Mouse (Mus musculus) MEL (cell line): ENCODE results near the gene Zfyve21. TPM values are rescaled to one million over a fixed set of nuclear protein-coding genes. Genes with fewer than 3 reads are reported as not detected.

Source experiments
- DNase-seq: peaks from one replicate; pipeline ENCODE4 v3.0.0; 2011; ENCODE audit warnings: low read depth, low spot score
- H3K27ac ChIP-seq: 2 replicates; pipeline ENCODE4 v1.5.1; 2012; ENCODE audit warnings: low read depth, mild to moderate bottlenecking, control low read depth, low read length, moderate library complexity; ENCODE audit not compliant: control insufficient read depth
- H3K27me3 ChIP-seq, 2 experiments: fragments of 150-350 bp in 1 of 2; sonication (generic) in 1 of 2; 2 replicates each; pipeline ENCODE4 v1.6.1; 2012; ENCODE audit warnings: low read length in 2 of 2, mild to moderate bottlenecking in 2 of 2, improper control_type of control experiment in 1 of 2, moderate library complexity in 1 of 2; ENCODE audit not compliant: insufficient read depth in 2 of 2, control insufficient read depth in 1 of 2
- H3K36me3 ChIP-seq, 2 experiments: 2 replicates each; pipeline ENCODE4 v1.6.1; 2012 to 2014; ENCODE audit warnings: low read length in 2 of 2, improper control_type of control experiment in 1 of 2, inconsistent platforms in 1 of 2, mild to moderate bottlenecking in 1 of 2; ENCODE audit not compliant: insufficient read depth in 2 of 2, control insufficient read depth in 1 of 2
- H3K4me1 ChIP-seq, 2 experiments: fragments of 150-350 bp in 1 of 2; sonication (generic) in 1 of 2; 2 replicates each; pipeline ENCODE4 v1.6.1; 2012; ENCODE audit warnings: low read length in 2 of 2, improper control_type of control experiment in 1 of 2, mild to moderate bottlenecking in 1 of 2; ENCODE audit not compliant: insufficient read depth in 2 of 2, control insufficient read depth in 1 of 2
- H3K4me3 ChIP-seq, 2 experiments: fragments of 150-350 bp in 1 of 2; sonication (generic) in 1 of 2; 2 replicates each; pipeline ENCODE4 v1.5.1; 2012; ENCODE audit warnings: low read depth in 2 of 2, low read length in 2 of 2, mild to moderate bottlenecking in 2 of 2, moderate library complexity in 2 of 2, control low read depth in 1 of 2, improper control_type of control experiment in 1 of 2; ENCODE audit not compliant: control insufficient read depth in 1 of 2, insufficient read depth in 1 of 2
- H3K79me2 ChIP-seq: 2 replicates; pipeline ENCODE4 v1.6.1; 2012; ENCODE audit warnings: mild to moderate bottlenecking, low read length, moderate library complexity; ENCODE audit not compliant: control insufficient read depth, poor library complexity, insufficient read depth
- H3K9ac ChIP-seq: 2 replicates; pipeline ENCODE4 v1.6.1; 2012; ENCODE audit warnings: low read depth, mild to moderate bottlenecking, control low read depth, low read length, moderate library complexity; ENCODE audit not compliant: control insufficient read depth, poor library complexity, severe bottlenecking
- H3K9me3 ChIP-seq: fragments of 150-350 bp; sonication (generic); replicated peaks from 2 replicates; pipeline ENCODE4 v1.6.1; 2012; ENCODE audit warnings: mild to moderate bottlenecking, low read length, improper control_type of control experiment, moderate library complexity; ENCODE audit not compliant: insufficient read depth
- BHLHE40 ChIP-seq: IDR thresholded peaks from 2 replicates; pipeline ENCODE4 v1.6.1; 2012; ENCODE audit warnings: low read depth, mild to moderate bottlenecking, inconsistent platforms, low read length, improper control_type of control experiment, borderline replicate concordance
- CHD1 ChIP-seq: IDR thresholded peaks from 2 replicates; pipeline ENCODE4 v1.6.1; 2012; ENCODE audit warnings: low read depth, mild to moderate bottlenecking, inconsistent platforms, low read length, improper control_type of control experiment
- CHD2 ChIP-seq: IDR thresholded peaks from 2 replicates; pipeline ENCODE4 v1.6.1; 2011; ENCODE audit warnings: low read length, improper control_type of control experiment
- CTCF ChIP-seq, 3 experiments: IDR thresholded peaks in 2 of 3; conservative IDR thresholded peaks in 1 of 3; 2 replicates each; pipeline ENCODE4 v1.5.1; 2011 to 2012; ENCODE audit warnings: low read length in 3 of 3, low read depth in 2 of 3, mild to moderate bottlenecking in 2 of 3, improper control_type of control experiment in 1 of 3, inconsistent platforms in 1 of 3, mixed read lengths in 1 of 3, moderate library complexity in 1 of 3; ENCODE audit not compliant: control insufficient read depth in 1 of 3, insufficient read depth in 1 of 3, poor library complexity in 1 of 3, severe bottlenecking in 1 of 3
- E2F4 ChIP-seq: IDR thresholded peaks from 2 replicates; pipeline ENCODE4 v1.6.1; 2011; ENCODE audit warnings: low read depth, low read length, improper control_type of control experiment, borderline replicate concordance
- GABPA ChIP-seq: IDR thresholded peaks from 2 replicates; pipeline ENCODE4 v1.6.1; 2012; ENCODE audit warnings: low read depth, mild to moderate bottlenecking, inconsistent platforms, low read length, improper control_type of control experiment, moderate library complexity
- GATA1 ChIP-seq: IDR thresholded peaks from 2 replicates; pipeline ENCODE4 v1.6.1; 2011; ENCODE audit warnings: low read depth, low read length, improper control_type of control experiment
- HCFC1 ChIP-seq: IDR thresholded peaks from 2 replicates; pipeline ENCODE4 v1.6.1; 2012; ENCODE audit warnings: low read depth, mild to moderate bottlenecking, inconsistent platforms, low read length, improper control_type of control experiment, moderate library complexity
- KAT2A ChIP-seq: conservative IDR thresholded peaks from 2 replicates; pipeline ENCODE4 v1.6.1; 2012; ENCODE audit warnings: low read depth, low read length, improper control_type of control experiment, inconsistent platforms
- MAFK ChIP-seq: IDR thresholded peaks from 2 replicates; pipeline ENCODE4 v1.6.1; 2011; ENCODE audit warnings: low read depth, mild to moderate bottlenecking, low read length, improper control_type of control experiment, borderline replicate concordance
- MAX ChIP-seq: IDR thresholded peaks from 2 replicates; pipeline ENCODE4 v1.6.1; 2011; ENCODE audit warnings: low read length, improper control_type of control experiment
- NELFE ChIP-seq: IDR thresholded peaks from 2 replicates; pipeline ENCODE4 v1.6.1; 2011; ENCODE audit warnings: low read depth, low read length, improper control_type of control experiment
- POLR2A ChIP-seq, 2 experiments: IDR thresholded peaks; 2 replicates each; pipeline ENCODE4 v1.6.1; 2011 to 2012; ENCODE audit warnings: low read length in 2 of 2, mild to moderate bottlenecking in 2 of 2, control low read depth in 1 of 2, improper control_type of control experiment in 1 of 2, low read depth in 1 of 2, moderate library complexity in 1 of 2; ENCODE audit not compliant: control insufficient read depth in 1 of 2, insufficient read depth in 1 of 2, poor library complexity in 1 of 2
- POLR2AphosphoS5 ChIP-seq: IDR thresholded peaks from 2 replicates; pipeline ENCODE4 v1.6.1; 2012; ENCODE audit warnings: low read depth, borderline replicate concordance, mild to moderate bottlenecking, inconsistent platforms, low read length, moderate library complexity, mixed read lengths
- RAD21 ChIP-seq: IDR thresholded peaks from 2 replicates; pipeline ENCODE4 v1.6.1; 2011; ENCODE audit warnings: mild to moderate bottlenecking, low read depth, low read length, improper control_type of control experiment
- SIN3A ChIP-seq: IDR thresholded peaks from 2 replicates; pipeline ENCODE4 v1.6.1; 2012; ENCODE audit warnings: low read length, improper control_type of control experiment, inconsistent platforms
- SMC3 ChIP-seq: IDR thresholded peaks from 2 replicates; pipeline ENCODE4 v1.6.1; 2011; ENCODE audit warnings: low read depth, low read length, improper control_type of control experiment
- TBP ChIP-seq: IDR thresholded peaks from 2 replicates; pipeline ENCODE4 v1.8.0; 2011; ENCODE audit warnings: low read depth, low read length, improper control_type of control experiment
- TCF12 ChIP-seq: IDR thresholded peaks from 2 replicates; pipeline ENCODE4 v1.6.1; 2014; ENCODE audit warnings: low read depth, mild to moderate bottlenecking, inconsistent platforms, low read length, improper control_type of control experiment, moderate library complexity
- USF1 ChIP-seq: IDR thresholded peaks from 2 replicates; pipeline ENCODE4 v1.6.1; 2014; ENCODE audit warnings: low read depth, mild to moderate bottlenecking, inconsistent platforms, low read length, improper control_type of control experiment, moderate library complexity
- USF2 ChIP-seq, 2 experiments: IDR thresholded peaks; 2 replicates each; pipeline ENCODE4 v1.6.1; 2011 to 2012; ENCODE audit warnings: improper control_type of control experiment in 2 of 2, low read length in 2 of 2, borderline replicate concordance in 1 of 2, inconsistent platforms in 1 of 2, low read depth in 1 of 2, mild to moderate bottlenecking in 1 of 2; ENCODE audit not compliant: insufficient read depth in 1 of 2
- ZC3H11A ChIP-seq: IDR thresholded peaks from 2 replicates; pipeline ENCODE4 v1.6.1; 2012; ENCODE audit warnings: low read depth, mild to moderate bottlenecking, inconsistent platforms, low read length, improper control_type of control experiment
- ZKSCAN1 ChIP-seq: IDR thresholded peaks from 2 replicates; pipeline ENCODE4 v1.6.1; 2012; ENCODE audit warnings: low read depth, mild to moderate bottlenecking, inconsistent platforms, low read length, improper control_type of control experiment, moderate library complexity
- polyA plus RNA-seq, 2 experiments: library from polyadenylated mRNA; stranded (reverse) in 1 of 2; unstranded in 1 of 2; fragments of >175 nt in 1 of 2; fragments of >200 nt in 1 of 2; gene quantifications; 2 replicates each; pipeline versions ENCODE4 v1.2.1 to v1.2.4; 2012; ENCODE audit warnings: low replicate concordance in 2 of 2, low read depth in 1 of 2; ENCODE audit not compliant: insufficient read length in 2 of 2, insufficient read depth in 1 of 2, missing spikeins in 1 of 2
- total RNA-seq: library from RNA; depleted of rRNA; stranded (reverse); fragments of 300-350 nt; gene quantifications from 2 replicates; pipeline ENCODE4 v1.2.3, GENCODE M21; 2012

Gene Zfyve21
- total and polyA plus RNA-seq, 3 experiments: 8.1 to 9.1 TPM; not detected in 1

GRCm38 (mm10) chr12:111790090-111790489, 23.9 kb upstream of the Zfyve21 start:
- Histone ChIP-seq H3K4me1 (0 out of 4 replicates have a peak, but pooled peaks cover 0 to 2% of the 10 kb centered on the region in 2 experiments), H3K27ac (no peak overlapping the region), H3K27me3 (no peaks in the 10 kb centered on the region), H3K9ac (no peak overlapping the region), H3K9me3 (no peaks in the 10 kb centered on the region), H3K4me3 (no peak overlapping the region), H3K79me2 (no peaks in the 10 kb centered on the region), H3K36me3 (peaks cover 0 to 3% of the 10 kb centered on the region in 2 experiments; a peak in 2 of 4 replicates)
- TF ChIP-seq GABPA (no peak), MAFK (no peak), CHD1 (no peak), USF1 (no peak), RAD21 (no peak), ZKSCAN1 (no peak), TBP (no peak), KAT2A (no peak), NELFE (no peak), TCF12 (no peak), POLR2A (IDR thresholded peaks at IDR 0.05; ENCODE audit: control insufficient read depth in 1 of 2, insufficient read depth in 1 of 2, low read depth in 1 of 2, low read length in 2 of 2, poor library complexity in 1 of 2) (no peak), E2F4 (no peak), POLR2AphosphoS5 (no peak), ZC3H11A (no peak)
- no peak for DNase-seq

GRCm38 (mm10) chr12:111790631-111791030, 23.3 kb upstream of the Zfyve21 start:
- Histone ChIP-seq H3K36me3 (peaks cover 0 to 3% of the 10 kb centered on the region in 2 experiments; a peak in 2 of 4 replicates), H3K79me2 (no peaks in the 10 kb centered on the region), H3K27ac (no peak overlapping the region), H3K27me3 (no peaks in the 10 kb centered on the region), H3K4me3 (no peak overlapping the region)
- DNase-seq: no peak
- TF ChIP-seq SMC3 (no peak), TBP (no peak), TCF12 (no peak), HCFC1 (no peak), CTCF (IDR thresholded peaks at IDR 0.05 in 2 of 3, conservative IDR thresholded peaks at IDR 0.05 in 1 of 3; ENCODE audit: control insufficient read depth in 1 of 3, insufficient read depth in 1 of 3, low read depth in 2 of 3, low read length in 3 of 3, poor library complexity in 1 of 3, severe bottlenecking in 1 of 3) (no peak), CHD2 (no peak), MAFK (no peak), BHLHE40 (no peak), USF1 (no peak), MAX (no peak), SIN3A (no peak), GATA1 (no peak), USF2 (IDR thresholded peaks at IDR 0.05; ENCODE audit: borderline replicate concordance in 1 of 2, insufficient read depth in 1 of 2, low read depth in 1 of 2, low read length in 2 of 2) (no peak)
- TF ChIP-seq, all 39 proteins: peak for 0
- H3K4me1 ChIP-seq: 0 out of 4 replicates have a peak, but pooled peaks cover 0 to 2% of the 10 kb centered on the region in 2 experiments
- H3K9me3 ChIP-seq: no peaks in the 10 kb centered on the region
- H3K9ac ChIP-seq: no peak overlapping the region
